Mouse (Mus musculus): Measurements from ENCODE around the gene Pstpip1. TPM values are rescaled to one million over a fixed set of nuclear protein-coding genes. Genes with fewer than 3 reads are reported as not detected.
A peak's percentile ranks its signal among the peaks of the same experiment; 100 is the strongest.

The Pstpip1 gene
- 22.0 and 29.4 TPM in 2 replicates for polyA plus RNA-seq (2012; ENCODE audit: insufficient read depth, low replicate concordance)

DNA sequence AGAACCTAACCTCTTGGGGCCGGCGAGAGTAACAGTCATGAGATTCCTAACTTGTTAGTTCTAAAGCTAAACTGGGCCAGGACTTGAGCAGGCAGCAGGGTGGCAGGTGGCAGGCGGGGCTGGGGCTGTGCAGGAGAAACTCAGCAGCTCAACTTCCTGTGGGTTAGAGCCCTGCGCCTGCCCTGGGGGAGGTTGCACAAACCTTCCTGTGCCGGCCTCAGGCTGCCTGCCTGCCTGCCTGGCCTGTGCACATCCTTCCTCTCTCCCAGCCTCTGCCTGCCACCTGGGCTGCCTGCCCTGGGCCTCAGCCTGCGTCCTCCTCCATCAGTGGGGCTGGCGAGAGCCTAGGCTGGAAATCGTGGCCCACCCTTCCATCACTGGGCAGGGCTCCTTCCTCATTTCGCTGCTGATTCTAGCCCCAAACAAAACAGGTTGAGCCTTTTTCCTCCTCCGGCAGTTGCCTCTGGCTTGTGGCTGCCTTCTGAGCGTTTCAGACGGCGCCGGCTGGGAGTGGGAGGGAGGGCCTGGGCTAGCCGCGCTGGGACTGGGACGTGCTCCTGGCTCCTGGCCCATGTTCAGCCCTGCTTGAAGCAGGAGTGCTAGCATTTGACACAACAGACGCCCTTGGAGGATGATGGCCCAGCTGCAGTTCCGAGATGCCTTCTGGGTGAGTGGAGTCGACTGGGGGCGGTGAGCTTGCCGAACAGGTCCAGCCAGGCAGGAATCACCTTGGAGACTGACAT is at the start of gene Pstpip1:
Gene Pstpip1 (plus strand): TSS at position 185 of the 743 bp plus-strand sequence.
- Histone ChIP-seq H3K27me3 (replicated peaks) (peaks cover 14% of the 10 kb centered on the region), H3K4me3 (replicated peaks) (peak within 1 kb of the TSS; percentile 93), H3K4me1 (peaks cover 64% of the 10 kb centered on the region), H3K9me3 (no peaks in the 10 kb centered on the region), H3K36me3 (replicated peaks; ENCODE audit: low read length) (peaks cover 6% of the 10 kb centered on the region)
- no peak for TF ChIP-seq FLI1 (IDR thresholded peaks at IDR 0.05; ENCODE audit: low read length)
- no peak for TF ChIP-seq GATA1 (IDR thresholded peaks at IDR 0.05; ENCODE audit: borderline replicate concordance, low read length)

DNA sequence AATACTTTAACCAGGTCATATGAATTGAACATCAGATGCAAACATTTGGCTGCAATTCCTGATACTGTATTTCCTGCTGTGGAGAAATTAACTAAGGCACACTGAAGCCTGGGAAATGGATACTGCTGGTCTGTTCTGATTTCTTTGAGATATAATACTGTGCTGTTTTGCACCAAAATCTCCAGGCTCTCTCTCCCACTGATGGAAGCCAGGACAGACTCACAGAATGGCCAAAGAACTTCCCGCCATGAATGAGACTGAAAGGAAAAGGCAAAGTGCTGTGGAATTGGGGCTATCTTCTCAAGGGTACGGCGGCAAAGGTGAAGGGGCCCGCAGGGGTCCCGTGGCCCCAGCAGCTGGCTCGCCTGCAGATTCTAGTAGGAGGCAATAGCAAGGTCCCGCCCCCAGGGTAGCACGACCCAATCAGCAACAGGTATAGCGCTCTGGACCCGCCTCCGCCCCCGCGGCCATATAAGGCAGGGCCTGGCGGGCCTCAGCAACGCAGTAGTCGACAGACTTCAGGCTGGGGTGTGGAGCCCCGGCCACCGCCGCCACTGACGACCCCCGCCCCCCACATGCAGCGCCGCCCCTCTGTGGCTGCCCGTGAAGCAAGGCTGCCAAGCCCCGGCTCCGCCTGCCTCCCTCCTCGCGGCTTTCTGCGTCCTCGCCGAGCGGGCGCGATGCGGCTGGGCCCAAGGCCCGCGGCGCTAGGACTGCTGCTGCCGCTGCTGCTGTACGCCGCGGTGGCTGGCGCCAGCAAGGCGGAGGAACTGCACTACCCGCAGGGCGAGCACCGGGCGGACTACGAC is 48.2 kb upstream of the Pstpip1 start, which contains the start of gene Rcn2:
Gene Rcn2 (plus strand): TSS at position 474 of the 809 bp plus-strand sequence.
- H3K27me3 ChIP-seq (replicated peaks), result peaks cover 3% of the 10 kb centered on the region
- no peaks in the 10 kb centered on the region for H3K9me3 ChIP-seq
- H3K4me1 ChIP-seq, result peaks cover 10% of the 10 kb centered on the region
- peaks cover 25% of the 10 kb centered on the region for H3K36me3 ChIP-seq (replicated peaks; ENCODE audit: low read length)
- TF ChIP-seq GATA1 (IDR thresholded peaks at IDR 0.05; ENCODE audit: borderline replicate concordance, low read length) (no peak), FLI1 (IDR thresholded peaks at IDR 0.05; ENCODE audit: low read length) (no peak)
- H3K4me3 ChIP-seq (replicated peaks), result peak within 1 kb of the TSS; percentile 98

DNA sequence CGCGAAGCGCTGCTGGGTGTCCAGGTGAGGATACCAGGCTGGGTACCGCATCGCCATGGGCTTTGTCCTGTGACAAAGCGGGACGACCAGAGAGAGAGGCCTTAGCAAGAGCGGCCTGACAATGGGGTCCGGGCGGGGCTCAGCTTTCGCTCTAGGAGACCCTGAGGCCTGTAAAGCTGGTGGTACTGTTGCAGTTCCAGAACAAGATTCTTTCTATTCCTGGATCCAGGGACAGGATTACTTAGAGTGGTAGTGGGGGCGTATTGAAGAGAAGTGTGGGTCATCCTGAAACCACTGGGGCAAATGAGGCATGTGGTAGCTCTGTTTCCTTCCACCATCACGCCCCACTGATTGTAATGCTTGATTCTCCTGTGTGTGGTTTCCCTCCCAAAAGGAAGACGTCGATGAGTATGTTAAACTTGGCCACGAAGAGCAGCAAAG is 47.6 kb upstream of the Pstpip1 start:
- peaks cover 26% of the 10 kb centered on the region for H3K36me3 ChIP-seq (replicated peaks; ENCODE audit: low read length)
- H3K4me1 ChIP-seq, result peaks cover 10% of the 10 kb centered on the region
- TF ChIP-seq GATA1 (IDR thresholded peaks at IDR 0.05; ENCODE audit: borderline replicate concordance, low read length) (no peak), FLI1 (IDR thresholded peaks at IDR 0.05; ENCODE audit: low read length) (no peak)

DNA sequence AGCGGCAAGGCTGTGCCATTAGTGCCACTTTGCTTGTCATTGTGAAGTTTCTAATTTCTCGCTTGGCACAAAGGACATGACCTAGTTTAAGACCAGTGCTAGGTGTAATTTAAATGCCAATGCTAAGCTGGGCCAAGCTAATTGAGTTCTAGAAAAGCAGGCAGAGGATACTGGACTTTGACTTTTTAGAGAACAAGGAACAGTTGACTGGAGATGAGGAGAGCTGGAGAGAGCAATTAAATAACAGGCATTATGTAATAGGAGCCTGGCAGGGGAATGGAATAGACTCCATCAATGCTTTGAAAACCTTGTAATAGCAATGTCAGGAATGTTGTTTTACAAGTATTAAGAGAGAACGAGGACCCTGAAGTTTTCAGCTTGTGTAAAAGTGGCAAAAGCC is 36.0 kb upstream of the Pstpip1 start:
- H3K27me3 ChIP-seq (replicated peaks), result no peaks in the 10 kb centered on the region
- TF ChIP-seq FLI1 (IDR thresholded peaks at IDR 0.05; ENCODE audit: low read length) (no peak), GATA1 (IDR thresholded peaks at IDR 0.05; ENCODE audit: borderline replicate concordance, low read length) (no peak)
- no peaks in the 10 kb centered on the region for H3K9me3 ChIP-seq
- peaks cover 9% of the 10 kb centered on the region for H3K4me1 ChIP-seq
- H3K36me3 ChIP-seq (replicated peaks; ENCODE audit: low read length), result peaks cover 64% of the 10 kb centered on the region
- no peak overlapping the region for H3K4me3 ChIP-seq (replicated peaks)

More for the DNA sequence above, 47.6 kb upstream of the Pstpip1 start:
- Histone ChIP-seq H3K4me3 (replicated peaks) (peak overlapping the region; percentile 98), H3K9me3 (no peaks in the 10 kb centered on the region), H3K27me3 (replicated peaks) (peaks cover 3% of the 10 kb centered on the region)

GRCm38 (mm10) chr9:56056147-56056546 is 33.6 kb upstream of the Pstpip1 start:
- H3K27me3 ChIP-seq (replicated peaks), result no peaks in the 10 kb centered on the region
- H3K36me3 ChIP-seq (replicated peaks; ENCODE audit: low read length), result peaks cover 79% of the 10 kb centered on the region
- peaks cover 7% of the 10 kb centered on the region for H3K4me1 ChIP-seq
- TF ChIP-seq GATA1 (IDR thresholded peaks at IDR 0.05; ENCODE audit: borderline replicate concordance, low read length), result no peak
- no peak for TF ChIP-seq FLI1 (IDR thresholded peaks at IDR 0.05; ENCODE audit: low read length)
- H3K4me3 ChIP-seq (replicated peaks), result no peak overlapping the region
- H3K9me3 ChIP-seq, result no peaks in the 10 kb centered on the region

GRCm38 (mm10) chr9:56062336-56062735 is 27.4 kb upstream of the Pstpip1 start:
- Histone ChIP-seq H3K36me3 (replicated peaks; ENCODE audit: low read length) (peaks cover 52% of the 10 kb centered on the region), H3K9me3 (peaks cover 6% of the 10 kb centered on the region; the same call in 1 of the 2 replicates), H3K4me3 (replicated peaks) (no peak overlapping the region), H3K4me1 (no peaks in the 10 kb centered on the region), H3K27me3 (replicated peaks) (no peaks in the 10 kb centered on the region)
- TF ChIP-seq GATA1 (IDR thresholded peaks at IDR 0.05; ENCODE audit: borderline replicate concordance, low read length) (no peak), FLI1 (IDR thresholded peaks at IDR 0.05; ENCODE audit: low read length) (no peak)

- Histone ChIP-seq H3K36me3 (replicated peaks; ENCODE audit: low read length) (peaks cover 39% of the 10 kb centered on the region), H3K4me1 (no peaks in the 10 kb centered on the region; the same call in 1 of the 2 replicates), H3K9me3 (peaks cover 16% of the 10 kb centered on the region), H3K27me3 (replicated peaks) (no peaks in the 10 kb centered on the region), H3K4me3 (replicated peaks) (no peak overlapping the region)
- TF ChIP-seq GATA1 (IDR thresholded peaks at IDR 0.05; ENCODE audit: borderline replicate concordance, low read length), result no peak
- TF ChIP-seq FLI1 (IDR thresholded peaks at IDR 0.05; ENCODE audit: low read length), result no peak
Measured at GRCm38 (mm10) chr9:56065011-56065410, 24.8 kb upstream of the Pstpip1 start.

GRCm38 (mm10) chr9:56067964-56068363 is 21.8 kb upstream of the Pstpip1 start:
- Histone ChIP-seq H3K4me3 (replicated peaks) (no peak overlapping the region), H3K27me3 (replicated peaks) (no peaks in the 10 kb centered on the region), H3K4me1 (peaks cover 12% of the 10 kb centered on the region), H3K36me3 (replicated peaks; ENCODE audit: low read length) (peaks cover 11% of the 10 kb centered on the region), H3K9me3 (peaks cover 16% of the 10 kb centered on the region)
- TF ChIP-seq GATA1 (IDR thresholded peaks at IDR 0.05; ENCODE audit: borderline replicate concordance, low read length), result no peak
- no peak for TF ChIP-seq FLI1 (IDR thresholded peaks at IDR 0.05; ENCODE audit: low read length)

- peaks cover 16% of the 10 kb centered on the region for H3K9me3 ChIP-seq
- no peaks in the 10 kb centered on the region for H3K27me3 ChIP-seq (replicated peaks)
- no peak for TF ChIP-seq FLI1 (IDR thresholded peaks at IDR 0.05; ENCODE audit: low read length)
- H3K4me3 ChIP-seq (replicated peaks), result no peak overlapping the region
- peaks cover 18% of the 10 kb centered on the region for H3K4me1 ChIP-seq
- H3K36me3 ChIP-seq (replicated peaks; ENCODE audit: low read length), result peaks cover 10% of the 10 kb centered on the region
Measured at GRCm38 (mm10) chr9:56068630-56069029, 21.1 kb upstream of the Pstpip1 start.

Measured in megakaryocyte, embryonic 14.5 days (primary cell).